Mouse (Mus musculus) neural tube, embryonic 11.5 days (tissue): Measurements from ENCODE around the gene Rhbdd1. TPM values are rescaled to one million over a fixed set of nuclear protein-coding genes. Genes with fewer than 3 reads are reported as not detected.

ENCODE experiments used
- ATAC-seq: fragments of 200-750 bp; cut with Nextera tagmentation; 2 replicates; pipeline ENCODE4 v1.8.0; 2017; ENCODE audit warnings: moderate number of reproducible peaks, mild to moderate bottlenecking, moderate TSS enrichment, moderate library complexity; ENCODE audit not compliant: insufficient read depth, low FRiP score, low TSS enrichment
- DNase-seq: peaks from one replicate; pipeline ENCODE4 v3.0.0-alpha.2; 2015; ENCODE audit warnings: low spot score
- H3K27ac ChIP-seq: fragments of 300-500 bp; sonication (generic); 2 replicates; pipeline ENCODE4 v1.5.1; 2014; ENCODE audit warnings: low read depth, mild to moderate bottlenecking, low read length
- H3K27me3 ChIP-seq: fragments of 300-500 bp; sonication (generic); 2 replicates; pipeline ENCODE4 v1.6.1; 2014; ENCODE audit warnings: mild to moderate bottlenecking, low read length, mixed read lengths; ENCODE audit not compliant: control insufficient read depth, insufficient read depth
- H3K36me3 ChIP-seq: fragments of 300-500 bp; sonication (generic); 2 replicates; pipeline ENCODE4 v1.6.1; 2014; ENCODE audit warnings: mild to moderate bottlenecking, low read length, moderate library complexity, mixed read lengths; ENCODE audit not compliant: control insufficient read depth, insufficient read depth
- H3K4me1 ChIP-seq: fragments of 300-500 bp; sonication (generic); 2 replicates; pipeline ENCODE4 v1.6.1; 2014; ENCODE audit warnings: low read length, mixed read lengths; ENCODE audit not compliant: control insufficient read depth, insufficient read depth
- H3K4me2 ChIP-seq: fragments of 300-500 bp; sonication (generic); 2 replicates; pipeline ENCODE4 v1.6.1; 2014; ENCODE audit warnings: low read depth, mild to moderate bottlenecking, moderate library complexity
- H3K4me3 ChIP-seq: fragments of 300-500 bp; sonication (generic); 2 replicates; pipeline ENCODE4 v1.5.1; 2014; ENCODE audit warnings: low read depth, low read length
- H3K9ac ChIP-seq: fragments of 300-500 bp; sonication (generic); 2 replicates; pipeline ENCODE4 v1.6.1; 2014; ENCODE audit warnings: mild to moderate bottlenecking, low read length
- H3K9me3 ChIP-seq: fragments of 300-500 bp; sonication (generic); 2 replicates; pipeline ENCODE4 v1.6.1; 2016; ENCODE audit warnings: low read length; ENCODE audit not compliant: control insufficient read depth
- WGBS: fragments of 180-500 bp; shearing (Covaris S2); extraction: QIAGEN DNeasy Blood & Tissue Kit; methylation state at CpG from one replicate; pipeline ENCODE4 v1.1.7; 2014; 5-methylcytosine and 5-hydroxymethylcytosine counted together
- polyA plus RNA-seq: library from polyadenylated mRNA; unstranded; fragments of >200 nt; fragmentation: Nextera tagmentation; extraction: Ambion mirVana; gene quantifications from 2 replicates; pipeline ENCODE4 v1.2.1, GENCODE M21; 2014

Rhbdd1 gene
- polyA plus RNA-seq, 1 experiment from 2014 or later = 10.3 TPM

DNA sequence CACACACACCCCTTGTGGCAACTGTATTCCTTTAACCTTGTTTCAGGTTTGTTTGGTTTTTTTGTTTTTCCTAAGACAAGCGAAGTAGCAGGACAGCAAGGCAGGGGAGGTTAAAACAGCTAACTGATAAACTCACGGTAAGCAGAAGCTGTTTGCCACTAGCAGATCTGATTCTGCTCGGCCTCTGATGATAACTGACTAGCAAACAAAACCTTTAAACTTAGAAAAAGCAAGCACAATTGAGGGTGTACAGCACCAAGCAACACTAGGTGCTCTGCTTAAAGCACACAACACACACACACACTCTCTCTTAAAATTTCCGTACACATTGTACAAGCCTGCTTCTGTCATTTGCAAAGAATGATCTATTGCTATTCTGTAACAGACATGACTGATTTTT lies 31.8 kb upstream of the Rhbdd1 start:
- Histone ChIP-seq H3K9ac (peak overlapping the region; percentile 57), H3K4me1 (peaks cover 31% of the 10 kb centered on the region)
- no peak for DNase-seq

DNA sequence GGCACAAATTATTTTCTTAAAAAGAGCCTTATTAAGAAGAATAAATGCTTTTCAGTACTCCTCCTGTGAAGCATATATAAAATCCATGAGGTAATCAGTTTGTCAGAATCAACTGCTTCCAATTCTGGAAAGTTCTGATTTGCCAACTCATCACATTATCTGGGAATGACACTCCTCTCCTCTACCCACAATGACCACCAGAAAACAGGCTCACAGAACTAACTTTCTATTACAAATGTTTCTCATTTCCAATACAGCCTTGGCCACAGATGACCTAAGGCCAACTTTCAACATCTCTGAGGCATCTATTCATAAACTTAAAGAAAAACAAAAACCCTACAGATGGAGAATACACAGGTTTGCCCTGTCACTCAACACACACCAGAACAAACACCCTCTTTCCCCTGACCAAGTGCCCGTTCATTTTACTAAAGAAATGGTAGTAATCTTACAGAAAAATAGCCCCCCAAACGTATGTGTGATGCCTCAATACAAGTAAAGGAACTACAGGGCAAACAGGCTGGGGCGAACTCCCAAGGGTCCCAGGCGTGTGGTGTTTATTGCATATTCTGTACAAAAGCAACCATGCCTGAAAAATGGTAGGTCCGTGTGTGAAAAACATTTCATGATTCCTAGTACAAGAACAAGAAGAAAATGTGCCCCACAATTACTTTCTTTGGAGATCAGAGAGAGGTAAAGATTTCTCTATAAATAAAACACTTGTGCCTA lies 30.6 kb upstream of the Rhbdd1 start:
- H3K4me1 ChIP-seq = peaks cover 32% of the 10 kb centered on the region
- H3K4me3 ChIP-seq = peak overlapping the region; percentile 42
- peaks cover 8% of the 10 kb centered on the region for H3K36me3 ChIP-seq
- peak overlapping the region; percentile 91 for H3K4me2 ChIP-seq
- ATAC-seq (no peak), DNase-seq (no peak)
- H3K27ac ChIP-seq = 0 out of 2 replicates have a peak overlapping the region, but pooled peaks have one; percentile 8
- 21% methylated on average over 5 of the region's 5 CpGs for WGBS
- H3K9me3 ChIP-seq = no peaks in the 10 kb centered on the region
- peak overlapping the region; percentile 55 for H3K9ac ChIP-seq
- H3K27me3 ChIP-seq = no peaks in the 10 kb centered on the region

More for the DNA sequence above, 31.8 kb upstream of the Rhbdd1 start:
- peak overlapping the region; percentile 86 for H3K27ac ChIP-seq
- peak overlapping the region; percentile 91 for H3K4me2 ChIP-seq
- H3K4me3 ChIP-seq = peak overlapping the region; percentile 42
- no peaks in the 10 kb centered on the region for H3K9me3 ChIP-seq
- ATAC-seq = no peak
- 30% methylated on average over 4 of the region's 4 CpGs for WGBS
- peaks cover 8% of the 10 kb centered on the region for H3K36me3 ChIP-seq
- H3K27me3 ChIP-seq = no peaks in the 10 kb centered on the region

DNA sequence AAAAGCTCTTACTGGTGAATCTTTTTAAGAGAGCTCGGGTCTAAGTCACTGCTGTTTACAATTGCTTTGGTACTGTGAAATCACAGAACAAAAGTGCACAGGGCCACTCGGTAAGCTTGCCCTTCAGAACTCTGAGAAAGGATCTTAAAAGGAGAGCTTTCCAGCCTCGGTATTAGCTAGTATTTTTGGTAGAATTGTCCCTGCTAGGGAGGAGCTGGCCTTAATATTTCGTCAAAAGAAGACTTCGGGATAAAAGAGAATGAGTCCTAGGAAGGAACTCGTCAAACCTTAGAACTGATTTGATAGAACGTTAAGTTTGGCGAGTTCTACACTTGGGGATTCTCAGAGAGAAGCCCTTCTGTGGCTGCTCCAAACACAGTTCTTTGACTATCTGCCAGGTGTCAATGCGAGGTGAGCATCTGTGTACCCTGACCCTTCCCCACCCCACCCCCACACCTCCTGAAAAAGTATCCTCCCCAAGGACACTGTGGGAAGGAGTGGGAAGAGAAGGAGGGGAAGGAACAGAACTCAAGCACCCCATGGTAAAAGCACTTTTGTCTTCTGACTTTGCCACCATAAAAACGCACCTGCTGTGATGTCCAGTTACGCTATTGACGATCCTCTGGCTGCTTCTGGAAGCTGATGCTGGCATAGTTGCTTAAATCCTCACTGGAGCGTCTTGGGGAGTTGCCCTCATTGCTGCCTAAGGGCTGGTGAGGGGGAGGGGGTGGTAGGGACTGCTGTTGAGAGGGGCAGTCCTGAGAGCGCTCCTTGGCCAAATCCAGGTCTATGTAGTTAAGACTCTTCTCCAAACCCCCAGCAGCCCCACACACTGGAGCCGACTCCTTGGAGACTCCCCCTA lies 29.8 kb upstream of the Rhbdd1 start:
- peaks cover 32% of the 10 kb centered on the region for H3K4me1 ChIP-seq
- peak; percentile 40 for DNase-seq

DNA sequence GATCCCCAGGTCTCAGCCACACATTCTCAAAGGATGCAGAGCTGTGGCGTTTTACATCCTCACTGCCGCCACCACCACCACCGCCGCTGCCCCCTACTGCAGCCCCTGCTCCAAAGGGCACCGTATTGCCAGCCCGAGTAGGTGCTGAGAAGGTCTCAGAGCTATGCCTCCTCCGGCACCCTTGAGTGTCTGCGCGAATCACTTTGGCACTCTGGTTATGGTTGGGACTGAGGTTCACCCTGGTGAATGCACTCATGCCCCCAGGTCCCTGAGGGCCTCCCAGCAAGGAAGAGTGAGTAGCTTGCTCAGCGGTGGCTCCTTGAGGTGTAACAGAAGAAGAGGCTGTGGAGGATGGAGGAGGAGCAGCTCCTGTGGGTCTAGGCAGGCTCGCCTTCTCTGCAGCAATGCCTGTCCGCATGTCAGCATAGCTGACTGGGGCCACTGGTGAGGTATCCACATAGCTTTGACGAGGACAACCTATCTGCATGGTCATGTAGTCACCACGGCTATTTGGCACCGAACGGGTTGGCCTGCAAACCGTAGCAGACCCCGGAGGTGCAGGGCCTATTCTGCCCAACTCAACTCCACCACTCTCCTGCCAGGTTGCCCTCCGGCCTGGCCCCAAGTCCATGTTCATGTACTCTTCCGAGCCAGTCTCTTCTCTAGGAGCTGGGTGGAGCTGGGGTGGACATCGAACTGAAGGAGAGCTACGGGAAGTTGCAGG lies 29.0 kb upstream of the Rhbdd1 start:
- Histone ChIP-seq H3K9me3 (no peaks in the 10 kb centered on the region), H3K4me2 (peak overlapping the region; percentile 91), H3K9ac (peak overlapping the region; percentile 55), H3K4me3 (peak overlapping the region; percentile 42), H3K27me3 (no peaks in the 10 kb centered on the region), H3K4me1 (peaks cover 35% of the 10 kb centered on the region), H3K36me3 (peaks cover 8% of the 10 kb centered on the region), H3K27ac (0 out of 2 replicates have a peak overlapping the region, but pooled peaks have one; percentile 17)
- WGBS = 63% methylated on average over 22 of the region's 22 CpGs
- no peak for ATAC-seq
- DNase-seq = no peak

More for the DNA sequence above, 29.8 kb upstream of the Rhbdd1 start:
- Histone ChIP-seq H3K4me3 (peak overlapping the region; percentile 42), H3K27me3 (no peaks in the 10 kb centered on the region), H3K4me2 (peak overlapping the region; percentile 91), H3K9me3 (no peaks in the 10 kb centered on the region), H3K27ac (no peak overlapping the region), H3K9ac (peak overlapping the region; percentile 55), H3K36me3 (peaks cover 8% of the 10 kb centered on the region)
- 19% methylated on average over 15 of the region's 15 CpGs for WGBS
- ATAC-seq = no peak

DNA sequence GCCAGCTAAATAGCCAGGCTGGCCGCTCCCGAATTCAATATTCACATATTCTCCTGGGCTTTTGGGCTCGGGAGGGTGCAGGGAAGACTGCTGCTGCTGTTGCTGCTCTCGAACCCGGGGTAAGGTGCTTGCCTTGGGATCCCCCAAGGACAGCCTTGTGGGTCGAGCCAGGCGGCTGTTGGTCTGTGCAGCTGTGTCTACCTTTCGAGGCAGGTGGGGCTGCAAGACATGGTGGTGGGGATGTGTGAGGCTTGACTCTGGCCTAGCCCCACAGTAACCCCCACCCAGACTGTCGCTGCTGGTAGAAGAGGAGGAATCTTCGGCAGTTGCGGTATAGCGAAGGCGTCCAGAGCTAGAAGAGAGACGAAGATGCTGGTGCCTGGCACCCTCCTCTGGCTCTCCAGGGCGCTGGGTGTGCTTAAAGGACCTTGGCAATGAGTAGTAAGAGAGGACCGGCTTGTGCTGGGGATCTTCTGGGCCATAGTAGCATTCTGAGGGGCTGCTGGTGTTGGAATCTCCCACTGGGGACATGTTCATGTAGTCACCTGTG lies 28.4 kb upstream of the Rhbdd1 start:
- no peak overlapping the region for H3K27ac ChIP-seq
- 91% methylated on average over 16 of the region's 16 CpGs for WGBS

DNA sequence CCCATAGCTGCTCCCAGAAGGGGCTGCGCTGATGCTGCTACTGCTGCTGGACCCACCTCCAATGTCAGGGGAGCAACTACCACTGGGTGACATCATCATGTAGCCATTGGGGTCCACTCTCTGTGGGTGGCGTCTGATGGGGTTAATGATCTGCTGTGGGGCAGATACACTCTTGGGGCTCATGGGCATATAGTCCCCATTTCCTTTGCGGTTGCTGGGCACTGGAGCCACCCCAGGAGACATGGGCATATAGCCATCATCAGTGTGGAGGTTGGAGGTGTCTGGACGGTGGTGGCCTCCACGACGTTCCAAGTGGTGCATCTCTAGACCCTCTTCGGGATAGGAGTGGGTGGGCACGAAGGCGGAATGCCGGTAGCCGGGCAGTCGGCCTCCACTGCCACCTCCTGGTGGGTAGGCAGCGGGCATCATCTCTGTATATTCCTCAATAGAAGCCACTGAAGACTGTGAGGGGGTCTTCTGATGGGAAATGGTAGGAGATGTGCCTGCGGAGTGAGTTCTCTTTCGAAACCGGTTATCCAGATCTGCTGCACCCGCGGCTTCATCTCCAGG lies 27.7 kb upstream of the Rhbdd1 start:
- ATAC-seq (no peak), DNase-seq (no peak)
- WGBS = 92% methylated on average over 18 of the region's 18 CpGs
- H3K9me3 ChIP-seq = no peaks in the 10 kb centered on the region
- H3K4me1 ChIP-seq = peaks cover 33% of the 10 kb centered on the region
- H3K27ac ChIP-seq = no peak overlapping the region
- peak overlapping the region; percentile 59 for H3K4me3 ChIP-seq
- H3K9ac ChIP-seq = no peak overlapping the region; the same call in 1 of the 2 replicates
- H3K36me3 ChIP-seq = peaks cover 8% of the 10 kb centered on the region
- peak overlapping the region; percentile 91 for H3K4me2 ChIP-seq
- no peaks in the 10 kb centered on the region for H3K27me3 ChIP-seq

More for the DNA sequence above, 28.4 kb upstream of the Rhbdd1 start:
- Histone ChIP-seq H3K4me2 (peak overlapping the region; percentile 91), H3K27me3 (no peaks in the 10 kb centered on the region), H3K4me3 (peak overlapping the region; percentile 42), H3K36me3 (peaks cover 8% of the 10 kb centered on the region), H3K4me1 (peaks cover 33% of the 10 kb centered on the region), H3K9ac (peak overlapping the region; percentile 32; the same call in 1 of the 2 replicates), H3K9me3 (no peaks in the 10 kb centered on the region)
- no peak for DNase-seq
- no peak for ATAC-seq

DNA sequence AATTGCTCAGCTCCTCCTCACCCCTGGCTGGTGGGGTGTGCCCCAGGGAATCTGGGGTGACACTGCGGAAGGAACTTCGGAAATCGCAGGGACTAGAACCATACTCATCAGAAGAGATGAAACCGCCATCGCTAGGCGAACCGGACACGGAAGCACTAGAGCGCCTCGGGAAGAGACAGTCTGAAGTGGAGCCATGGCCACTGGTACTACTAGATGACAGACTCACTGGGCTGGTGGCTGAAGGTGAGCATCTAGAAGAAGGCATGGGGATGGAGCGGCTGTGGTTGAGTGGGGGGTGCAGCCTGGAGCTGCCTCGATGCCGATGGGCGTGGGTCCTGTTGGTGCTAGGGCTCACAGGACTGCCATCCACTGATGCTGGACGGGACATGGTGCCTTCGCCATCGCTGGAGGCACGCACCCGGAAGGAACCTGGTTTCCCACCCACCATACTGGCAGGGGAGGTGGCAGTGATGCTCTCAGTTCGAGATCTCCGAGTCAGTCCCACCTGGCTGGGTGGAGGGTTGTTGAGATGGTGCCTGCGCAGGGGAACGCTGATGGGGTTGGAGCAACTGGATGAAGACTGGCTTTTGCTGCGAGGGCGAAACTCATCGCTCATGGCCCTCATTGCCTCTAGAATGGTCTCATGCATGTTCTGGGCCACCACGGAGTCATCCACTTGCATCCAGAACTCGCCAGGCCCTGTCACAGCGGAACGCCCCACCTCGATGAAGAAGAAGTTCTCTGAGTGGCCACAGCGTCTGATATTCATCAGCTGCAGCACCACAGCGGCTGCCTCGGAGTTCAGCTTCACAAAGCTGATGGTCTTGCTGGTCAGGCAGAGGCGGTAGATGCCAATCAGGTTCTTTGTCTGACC lies 26.9 kb upstream of the Rhbdd1 start:
- Histone ChIP-seq H3K27ac (peak overlapping the region; percentile 96), H3K4me3 (peak overlapping the region; percentile 59), H3K4me1 (peaks cover 32% of the 10 kb centered on the region), H3K27me3 (no peaks in the 10 kb centered on the region), H3K36me3 (peaks cover 8% of the 10 kb centered on the region), H3K9me3 (no peaks in the 10 kb centered on the region), H3K4me2 (peak overlapping the region; percentile 91), H3K9ac (peak overlapping the region; percentile 78)
- 70% methylated on average over 35 of the region's 35 CpGs for WGBS
- ATAC-seq (no peak), DNase-seq (no peak)
